Mouse (Mus musculus) urinary bladder, postnatal 0 days (tissue): Measurements from ENCODE around the gene Gm1330. TPM values are rescaled to one million over a fixed set of nuclear protein-coding genes. Genes with fewer than 3 reads are reported as not detected.

Source experiments
- polyA plus RNA-seq: library from polyadenylated mRNA; unstranded; fragments of >200 nt; fragmentation: Nextera tagmentation; extraction: Ambion mirVana; gene quantifications from 2 replicates; pipeline ENCODE4 v1.2.1, GENCODE M21; 2015

The Gm1330 gene
- not detected in 2 replicates for polyA plus RNA-seq

GRCm38 (mm10) chr2:149003151-149003550 is at the start of gene Gm1330:
Gene Gm1330 (minus strand): TSS chr2:149003251.

GRCm38 (mm10) chr2:149017137-149017536 is 14.1 kb upstream of the Gm1330 start, which contains the start of gene Gm10750:
Gene Gm10750 (minus strand): TSS chr2:149017237.

Other genes with a start within 250 kb of the Gm1330 start
- not detected in 2 replicates for gene Cst11, start 231.8 kb downstream of the Gm1330 start, polyA plus RNA-seq
- gene 8030411F24Rik, start 221.2 kb downstream of the Gm1330 start, polyA plus RNA-seq, result not detected in 2 replicates
- not detected in 2 replicates for gene Cst12, start 213.9 kb downstream of the Gm1330 start, polyA plus RNA-seq
- not detected in 2 replicates for gene Cst8, start 204.5 kb downstream of the Gm1330 start, polyA plus RNA-seq
- not detected in 2 replicates for gene Cst13, start 183.2 kb downstream of the Gm1330 start, polyA plus RNA-seq
- not detected in 2 replicates for gene Cst9, start 168.1 kb downstream of the Gm1330 start, polyA plus RNA-seq
- gene 9230104L09Rik, start 138.2 kb downstream of the Gm1330 start, polyA plus RNA-seq, result 0.41 TPM in 1 of 2 replicates, not detected in the other
- gene Cst3, start 127.6 kb downstream of the Gm1330 start, polyA plus RNA-seq, result 600 and 784 TPM in 2 replicates
- not detected in 2 replicates for gene Gm10750, start 14.0 kb upstream of the Gm1330 start, polyA plus RNA-seq